33 mouse cellular contexts compared by ENCODE assay signal in the genomic region with DNA sequence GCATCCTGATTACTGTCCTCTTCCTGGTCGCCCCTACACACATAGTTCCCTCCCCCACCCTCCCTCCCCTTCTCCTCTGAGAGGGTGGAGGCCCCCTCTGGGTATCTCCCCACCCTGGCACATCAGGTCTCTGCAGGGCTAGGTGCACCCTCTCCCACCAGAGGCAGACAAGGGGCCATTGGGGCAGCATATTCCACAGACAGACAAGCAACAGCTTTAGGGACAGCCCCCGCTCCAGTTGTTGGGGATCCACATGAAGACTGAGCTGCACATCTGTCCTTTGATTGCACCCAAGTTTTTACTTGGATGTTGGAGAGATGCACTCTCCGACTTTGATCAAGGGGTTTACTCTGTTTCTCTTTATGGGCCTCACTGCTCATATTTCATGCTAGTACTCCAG. TPM values are rescaled to one million over a fixed set of nuclear protein-coding genes. Genes with fewer than 3 reads are reported as not detected.
"Had no signal": no experiment of that assay in that cellular context is flagged by ENCODE, and none has a peak within 500 bp of the region (broad histone marks: within the 10 kb centered on the region; RNA-seq: fewer than 3 reads in every experiment).

No protein-coding gene starts in this region.

- H3K36me3 ChIP-seq: heart, embryonic 10.5 days; heart, embryonic 12.5 days; heart, embryonic 13.5 days; heart, embryonic 15.5 days; hindbrain, embryonic 10.5 days; hindbrain, embryonic 12.5 days; hindbrain, embryonic 13.5 days; hindbrain, embryonic 15.5 days; intestine, embryonic 15.5 days; kidney, embryonic 15.5 days had no signal

- H3K9me3 ChIP-seq: heart, embryonic 10.5 days; heart, embryonic 12.5 days; heart, embryonic 13.5 days; heart, embryonic 15.5 days; hindbrain, embryonic 10.5 days; hindbrain, embryonic 12.5 days; hindbrain, embryonic 13.5 days; hindbrain, embryonic 15.5 days; intestine, embryonic 15.5 days; kidney, embryonic 15.5 days had no signal

- H3K27ac ChIP-seq: heart, embryonic 10.5 days; heart, embryonic 13.5 days; heart, embryonic 15.5 days; hindbrain, embryonic 10.5 days; hindbrain, embryonic 12.5 days; hindbrain, embryonic 13.5 days; hindbrain, embryonic 14.5 days; hindbrain, embryonic 15.5 days; hindbrain, postnatal 0 days; intestine, embryonic 15.5 days; kidney, embryonic 15.5 days; kidney, postnatal 0 days; layer of hippocampus, adult 2 months; left cerebral cortex, adult 2 months had no signal

- H3K27me3 ChIP-seq: heart, embryonic 12.5 days; heart, embryonic 15.5 days; hindbrain, embryonic 12.5 days; hindbrain, embryonic 13.5 days; hindbrain, embryonic 15.5 days had no signal

- DNase-seq: heart, postnatal 10 days; heart, postnatal 14 days; heart, postnatal 36 days; heart, postnatal 4 days; kidney, adult 11 months; kidney, adult 18-20 months; kidney, adult 2 months; kidney, adult 8-10 months; kidney, adult 9 months; kidney, postnatal 10 days; kidney, postnatal 14 days; kidney, postnatal 25 days; kidney, postnatal 36 days; kidney, postnatal 4 days; layer of hippocampus, adult 9-11 months; layer of hippocampus, postnatal 36 days had no signal

- ATAC-seq: hindbrain, embryonic 16.5 days; hindbrain, postnatal 0 days; inflammation-experienced regulatory T-cells, adult 6 months had no signal

- H3K9ac ChIP-seq: heart, embryonic 12.5 days; heart, embryonic 13.5 days; heart, embryonic 15.5 days; hindbrain, embryonic 12.5 days; hindbrain, embryonic 13.5 days; hindbrain, embryonic 14.5 days; hindbrain, embryonic 15.5 days; intestine, embryonic 15.5 days; kidney, embryonic 15.5 days had no signal

- H3K4me2 ChIP-seq: heart, embryonic 12.5 days; heart, embryonic 13.5 days; heart, embryonic 15.5 days; hindbrain, embryonic 12.5 days; hindbrain, embryonic 13.5 days; hindbrain, embryonic 14.5 days; hindbrain, embryonic 15.5 days; intestine, embryonic 15.5 days; kidney, embryonic 15.5 days had no signal

- H3K4me3 ChIP-seq: heart, embryonic 10.5 days; heart, embryonic 12.5 days; heart, embryonic 13.5 days; heart, embryonic 15.5 days; hindbrain, embryonic 10.5 days; hindbrain, embryonic 12.5 days; hindbrain, embryonic 13.5 days; hindbrain, embryonic 15.5 days; intestine, embryonic 15.5 days; kidney, embryonic 15.5 days; layer of hippocampus, adult 2 months; left cerebral cortex, adult 2 months had no signal

RNA-seq across cellular contexts. Expression of gene Prkaa2, which starts 3.8 kb away (rescaled TPM):
- polyA plus RNA-seq: inflammation-experienced regulatory T-cells, adult 6 months had no signal
